Mouse (Mus musculus): ENCODE results near the gene Olfr810. TPM values are rescaled to one million over a fixed set of nuclear protein-coding genes. Genes with fewer than 3 reads are reported as not detected.

Gene Olfr810
- polyA plus RNA-seq (2015; fragmentation: Nextera tagmentation; extraction: Ambion mirVana), result not detected in 2 replicates

GRCm38 (mm10) chr10:129794817-129795216 is at the start of gene Olfr810:
Gene Olfr810, minus strand, starts transcription at chr10:129794917.

GRCm38 (mm10) chr10:129804296-129804695 is 9.6 kb upstream of the Olfr810 start, which contains the start of gene Olfr811:
Gene Olfr811, minus strand, starts transcription at chr10:129804396.

GRCm38 (mm10) chr10:129774338-129774737 is 20.4 kb downstream of the Olfr810 start, which contains the start of gene Olfr809:
Gene Olfr809, plus strand, starts transcription at chr10:129774638.

GRCm38 (mm10) chr10:129765182-129765581 is 29.5 kb downstream of the Olfr810 start, which contains the start of gene Olfr808:
Gene Olfr808, plus strand, starts transcription at chr10:129765482.

GRCm38 (mm10) chr10:129757693-129758092 is 37.0 kb downstream of the Olfr810 start, which contains the start of gene Olfr807:
Gene Olfr807, minus strand, starts transcription at chr10:129757793.

GRCm38 (mm10) chr10:129741821-129742220 is 52.9 kb downstream of the Olfr810 start, which contains the start of gene Olfr806:
Gene Olfr806, minus strand, starts transcription at chr10:129741921.

Other genes starting within 250 kb of the Olfr810 start
- gene Olfr794, start 227.3 kb downstream of the Olfr810 start, polyA plus RNA-seq (2015; fragmentation: Nextera tagmentation; extraction: Ambion mirVana), result not detected in 2 replicates
- not detected in 2 replicates for gene Olfr796, start 182.3 kb downstream of the Olfr810 start, polyA plus RNA-seq (2015; fragmentation: Nextera tagmentation; extraction: Ambion mirVana)
- not detected in 2 replicates for gene Olfr798, start 167.0 kb downstream of the Olfr810 start, polyA plus RNA-seq (2015; fragmentation: Nextera tagmentation; extraction: Ambion mirVana)
- gene Olfr799, start 157.4 kb downstream of the Olfr810 start, polyA plus RNA-seq (2015; fragmentation: Nextera tagmentation; extraction: Ambion mirVana), result not detected in 2 replicates
- not detected in 2 replicates for gene Olfr800, start 137.2 kb downstream of the Olfr810 start, polyA plus RNA-seq (2015; fragmentation: Nextera tagmentation; extraction: Ambion mirVana)
- gene Olfr801, start 121.1 kb downstream of the Olfr810 start, polyA plus RNA-seq (2015; fragmentation: Nextera tagmentation; extraction: Ambion mirVana), result not detected in 2 replicates
- 0.03 and 0.04 TPM in 2 replicates for gene Olfr802, start 106.7 kb downstream of the Olfr810 start, polyA plus RNA-seq (2015; fragmentation: Nextera tagmentation; extraction: Ambion mirVana)
- not detected in 2 replicates for gene Olfr803, start 100.6 kb downstream of the Olfr810 start, polyA plus RNA-seq (2015; fragmentation: Nextera tagmentation; extraction: Ambion mirVana)
- not detected in 2 replicates for gene Olfr804, start 91.7 kb downstream of the Olfr810 start, polyA plus RNA-seq (2015; fragmentation: Nextera tagmentation; extraction: Ambion mirVana)
- not detected in 2 replicates for gene Olfr805, start 65.5 kb downstream of the Olfr810 start, polyA plus RNA-seq (2015; fragmentation: Nextera tagmentation; extraction: Ambion mirVana)
- not detected in 2 replicates for gene Olfr806, start 53.0 kb downstream of the Olfr810 start, polyA plus RNA-seq (2015; fragmentation: Nextera tagmentation; extraction: Ambion mirVana)
- not detected in 2 replicates for gene Olfr807, start 37.1 kb downstream of the Olfr810 start, polyA plus RNA-seq (2015; fragmentation: Nextera tagmentation; extraction: Ambion mirVana)
- gene Olfr808, start 29.4 kb downstream of the Olfr810 start, polyA plus RNA-seq (2015; fragmentation: Nextera tagmentation; extraction: Ambion mirVana), result not detected in 2 replicates
- not detected in 2 replicates for gene Olfr809, start 20.3 kb downstream of the Olfr810 start, polyA plus RNA-seq (2015; fragmentation: Nextera tagmentation; extraction: Ambion mirVana)
- not detected in 2 replicates for gene Olfr811, start 9.5 kb upstream of the Olfr810 start, polyA plus RNA-seq (2015; fragmentation: Nextera tagmentation; extraction: Ambion mirVana)
- gene Olfr812, start 51.2 kb upstream of the Olfr810 start, polyA plus RNA-seq (2015; fragmentation: Nextera tagmentation; extraction: Ambion mirVana), result not detected in 2 replicates
- not detected in 2 replicates for gene Olfr813, start 60.5 kb upstream of the Olfr810 start, polyA plus RNA-seq (2015; fragmentation: Nextera tagmentation; extraction: Ambion mirVana)
- not detected in 2 replicates for gene Olfr814, start 84.9 kb upstream of the Olfr810 start, polyA plus RNA-seq (2015; fragmentation: Nextera tagmentation; extraction: Ambion mirVana)
- not detected in 2 replicates for gene Olfr815, start 111.0 kb upstream of the Olfr810 start, polyA plus RNA-seq (2015; fragmentation: Nextera tagmentation; extraction: Ambion mirVana)
- not detected in 2 replicates for gene Olfr816, start 120.7 kb upstream of the Olfr810 start, polyA plus RNA-seq (2015; fragmentation: Nextera tagmentation; extraction: Ambion mirVana)
- gene Olfr818, start 154.2 kb upstream of the Olfr810 start, polyA plus RNA-seq (2015; fragmentation: Nextera tagmentation; extraction: Ambion mirVana), result not detected in 2 replicates
- not detected in 2 replicates for gene Olfr819, start 172.3 kb upstream of the Olfr810 start, polyA plus RNA-seq (2015; fragmentation: Nextera tagmentation; extraction: Ambion mirVana)
- not detected in 2 replicates for gene Olfr247, start 181.2 kb upstream of the Olfr810 start, polyA plus RNA-seq (2015; fragmentation: Nextera tagmentation; extraction: Ambion mirVana)
- gene Gm10310, start 190.1 kb upstream of the Olfr810 start, polyA plus RNA-seq (2015; fragmentation: Nextera tagmentation; extraction: Ambion mirVana), result not detected in 2 replicates
- not detected in 2 replicates for gene Olfr820, start 217.7 kb upstream of the Olfr810 start, polyA plus RNA-seq (2015; fragmentation: Nextera tagmentation; extraction: Ambion mirVana)
- not detected in 2 replicates for gene Olfr821, start 235.4 kb upstream of the Olfr810 start, polyA plus RNA-seq (2015; fragmentation: Nextera tagmentation; extraction: Ambion mirVana)